Mouse (Mus musculus): ENCODE measurements around the gene Ttll13. TPM values are rescaled to one million over a fixed set of nuclear protein-coding genes. Genes with fewer than 3 reads are reported as not detected.

Gene Ttll13
- polyA plus RNA-seq, 1 experiment from 2014 or later = 0.53 TPM

GRCm38 (mm10) chr7:80246859-80247258 is 683 bp downstream of the Ttll13 start:
- H3K27ac ChIP-seq (ENCODE audit: low read depth, low read length) = no peak overlapping the region; the same call in 1 of the 2 replicates
- peak overlapping the region; percentile 44 for H3K4me3 ChIP-seq (ENCODE audit: low read depth, low read length)

DNA sequence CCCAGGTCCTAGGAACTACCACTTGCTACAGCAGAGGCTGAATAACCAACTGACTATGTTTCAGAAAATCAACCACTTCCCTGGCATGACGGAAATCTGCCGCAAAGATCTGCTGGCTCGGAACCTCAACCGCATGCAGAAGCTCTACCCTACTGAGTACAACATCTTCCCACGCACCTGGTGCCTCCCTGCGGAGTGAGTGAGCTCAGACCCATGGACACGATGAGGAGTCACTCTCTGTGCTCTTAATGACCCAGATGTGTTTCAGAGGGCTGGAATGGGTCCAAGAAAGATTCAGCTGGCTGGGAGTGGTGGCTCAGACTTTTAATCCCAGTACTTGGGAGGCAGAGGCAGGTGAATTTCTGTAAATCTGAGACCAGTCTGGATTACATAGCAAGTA is 6.3 kb downstream of the Ttll13 start:
- no peaks in the 10 kb centered on the region for H3K9me3 ChIP-seq (ENCODE audit: control insufficient read depth, low read length)
- ATAC-seq (ENCODE audit: low FRiP score) = no peak
- H3K27ac ChIP-seq (ENCODE audit: low read depth, low read length) = no peak overlapping the region
- H3K4me2 ChIP-seq = no peak overlapping the region
- H3K27me3 ChIP-seq (ENCODE audit: control insufficient read depth, insufficient read depth, low read length) = no peaks in the 10 kb centered on the region
- no peak overlapping the region for H3K9ac ChIP-seq (ENCODE audit: low read length)
- H3K4me1 ChIP-seq (ENCODE audit: control insufficient read depth, insufficient read depth, low read length) = no peaks in the 10 kb centered on the region
- H3K36me3 ChIP-seq (ENCODE audit: control insufficient read depth, insufficient read depth, low read length) = no peaks in the 10 kb centered on the region
- peak; percentile 62 for DNase-seq (ENCODE audit: low spot score, missing footprints)
- no peak overlapping the region for H3K4me3 ChIP-seq (ENCODE audit: low read depth, low read length)
- 82% methylated on average over 7 of the region's 7 CpGs for WGBS

More at GRCm38 (mm10) chr7:80246859-80247258, 683 bp downstream of the Ttll13 start:
- Histone ChIP-seq H3K36me3 (ENCODE audit: control insufficient read depth, insufficient read depth, low read length) (no peaks in the 10 kb centered on the region), H3K9me3 (ENCODE audit: control insufficient read depth, low read length) (no peaks in the 10 kb centered on the region), H3K27me3 (ENCODE audit: control insufficient read depth, insufficient read depth, low read length) (no peaks in the 10 kb centered on the region), H3K9ac (ENCODE audit: low read length) (no peak overlapping the region; the same call in 1 of the 2 replicates), H3K4me2 (peak overlapping the region; percentile 49; the same call in 1 of the 2 replicates), H3K4me1 (ENCODE audit: control insufficient read depth, insufficient read depth, low read length) (no peaks in the 10 kb centered on the region)
- DNase-seq (ENCODE audit: low spot score, missing footprints) (no peak), ATAC-seq (ENCODE audit: low FRiP score) (no peak)
- WGBS = 74% methylated on average over 7 of the region's 7 CpGs

DNA sequence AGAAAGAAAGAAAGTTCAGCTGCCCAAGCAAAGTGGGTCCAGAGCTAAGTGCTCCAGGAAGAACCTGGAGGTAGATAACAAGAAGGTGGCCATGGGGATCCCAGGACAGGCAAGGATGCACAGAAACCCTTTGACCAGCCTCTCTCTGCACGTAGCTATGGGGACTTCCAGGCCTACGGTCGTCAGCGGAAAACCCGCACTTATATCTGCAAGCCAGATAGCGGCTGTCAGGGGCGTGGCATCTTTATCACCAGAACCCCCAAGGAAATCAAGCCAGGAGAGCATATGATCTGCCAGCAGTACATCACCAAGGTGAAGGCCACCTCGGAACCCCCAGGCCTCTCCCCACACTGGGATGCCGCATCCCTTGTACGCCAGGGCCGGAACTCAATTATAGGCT is 6.7 kb downstream of the Ttll13 start:
- Histone ChIP-seq H3K36me3 (ENCODE audit: control insufficient read depth, insufficient read depth, low read length) (no peaks in the 10 kb centered on the region), H3K9me3 (ENCODE audit: control insufficient read depth, low read length) (no peaks in the 10 kb centered on the region), H3K4me2 (no peak overlapping the region), H3K4me1 (ENCODE audit: control insufficient read depth, insufficient read depth, low read length) (no peaks in the 10 kb centered on the region), H3K4me3 (ENCODE audit: low read depth, low read length) (no peak overlapping the region), H3K9ac (ENCODE audit: low read length) (no peak overlapping the region), H3K27me3 (ENCODE audit: control insufficient read depth, insufficient read depth, low read length) (no peaks in the 10 kb centered on the region), H3K27ac (ENCODE audit: low read depth, low read length) (no peak overlapping the region)
- no peak for DNase-seq (ENCODE audit: low spot score, missing footprints)
- 91% methylated on average over 11 of the region's 11 CpGs for WGBS
- ATAC-seq (ENCODE audit: low FRiP score) = no peak

- 83% methylated on average over 2 of the region's 2 CpGs for WGBS
- ATAC-seq (ENCODE audit: low FRiP score) = no peak
- peaks cover 2% of the 10 kb centered on the region; the same call in 1 of the 2 replicates for H3K4me1 ChIP-seq (ENCODE audit: control insufficient read depth, insufficient read depth, low read length)
Observed at GRCm38 (mm10) chr7:80255981-80256380, 9.8 kb downstream of the Ttll13 start.

DNA sequence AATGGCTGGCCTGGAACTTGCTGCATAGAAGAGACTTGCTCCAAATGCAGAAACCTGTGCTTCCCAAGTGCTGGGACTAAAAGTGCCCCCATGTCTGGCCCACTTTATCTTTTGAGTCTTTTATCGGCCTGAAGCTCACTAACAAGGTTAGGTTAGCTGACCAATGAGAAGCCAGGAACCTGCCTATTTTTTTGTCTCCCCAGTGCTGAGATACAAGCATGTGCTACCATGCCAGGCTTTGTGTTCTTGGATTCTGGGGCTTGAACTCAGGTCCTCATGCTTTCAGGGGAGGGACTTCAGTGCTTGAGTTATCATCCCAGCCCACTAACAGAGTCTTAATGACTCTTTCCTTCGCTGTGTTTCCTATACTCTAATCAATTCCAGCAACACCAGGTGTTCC is 11.5 kb downstream of the Ttll13 start:
- no peaks in the 10 kb centered on the region for H3K27me3 ChIP-seq (ENCODE audit: control insufficient read depth, insufficient read depth, low read length)

More at GRCm38 (mm10) chr7:80255981-80256380, 9.8 kb downstream of the Ttll13 start:
- Histone ChIP-seq H3K4me2 (no peak overlapping the region), H3K36me3 (ENCODE audit: control insufficient read depth, insufficient read depth, low read length) (no peaks in the 10 kb centered on the region), H3K4me3 (ENCODE audit: low read depth, low read length) (no peak overlapping the region), H3K9ac (ENCODE audit: low read length) (no peak overlapping the region), H3K9me3 (ENCODE audit: control insufficient read depth, low read length) (no peaks in the 10 kb centered on the region), H3K27me3 (ENCODE audit: control insufficient read depth, insufficient read depth, low read length) (no peaks in the 10 kb centered on the region), H3K27ac (ENCODE audit: low read depth, low read length) (no peak overlapping the region)
- DNase-seq (ENCODE audit: low spot score, missing footprints) = no peak

GRCm38 (mm10) chr7:80260625-80261371 is 14.6 kb downstream of the Ttll13 start, which contains the start of gene Ngrn:
Ngrn (plus strand) TSS chr7:80261215.
- ATAC-seq (ENCODE audit: low FRiP score) (peak; percentile 89), DNase-seq (ENCODE audit: low spot score, missing footprints) (peak; percentile 98)
- Histone ChIP-seq H3K4me2 (peak within 1 kb of the TSS; percentile 78), H3K9me3 (ENCODE audit: control insufficient read depth, low read length) (no peaks in the 10 kb centered on the region), H3K27me3 (ENCODE audit: control insufficient read depth, insufficient read depth, low read length) (no peaks in the 10 kb centered on the region), H3K4me1 (ENCODE audit: control insufficient read depth, insufficient read depth, low read length) (peaks cover 10% of the 10 kb centered on the region), H3K4me3 (ENCODE audit: low read depth, low read length) (peak within 1 kb of the TSS; percentile 89), H3K9ac (ENCODE audit: low read length) (peak within 1 kb of the TSS; percentile 87), H3K36me3 (ENCODE audit: control insufficient read depth, insufficient read depth, low read length) (peaks cover 3% of the 10 kb centered on the region; the same call in 1 of the 2 replicates), H3K27ac (ENCODE audit: low read depth, low read length) (peak within 1 kb of the TSS; percentile 20; the same call in 1 of the 2 replicates)
- WGBS = 26% methylated on average over 40 of the region's 40 CpGs

More for the DNA sequence above, 11.5 kb downstream of the Ttll13 start:
- Histone ChIP-seq H3K4me2 (no peak overlapping the region), H3K9ac (ENCODE audit: low read length) (no peak overlapping the region), H3K36me3 (ENCODE audit: control insufficient read depth, insufficient read depth, low read length) (no peaks in the 10 kb centered on the region), H3K27ac (ENCODE audit: low read depth, low read length) (no peak overlapping the region), H3K9me3 (ENCODE audit: control insufficient read depth, low read length) (no peaks in the 10 kb centered on the region), H3K4me1 (ENCODE audit: control insufficient read depth, insufficient read depth, low read length) (peaks cover 10% of the 10 kb centered on the region), H3K4me3 (ENCODE audit: low read depth, low read length) (no peak overlapping the region)
- no peak for ATAC-seq (ENCODE audit: low FRiP score)
- WGBS = 76% methylated on average over 2 of the region's 2 CpGs
- no peak for DNase-seq (ENCODE audit: low spot score, missing footprints)

GRCm38 (mm10) chr7:80261372-80261990 is 15.3 kb downstream of the Ttll13 start:
- Histone ChIP-seq H3K36me3 (ENCODE audit: control insufficient read depth, insufficient read depth, low read length) (peaks cover 3% of the 10 kb centered on the region; the same call in 1 of the 2 replicates), H3K4me1 (ENCODE audit: control insufficient read depth, insufficient read depth, low read length) (peaks cover 10% of the 10 kb centered on the region), H3K4me2 (peak overlapping the region; percentile 78), H3K4me3 (ENCODE audit: low read depth, low read length) (peak overlapping the region; percentile 89), H3K27me3 (ENCODE audit: control insufficient read depth, insufficient read depth, low read length) (no peaks in the 10 kb centered on the region), H3K9ac (ENCODE audit: low read length) (peak overlapping the region; percentile 87), H3K9me3 (ENCODE audit: control insufficient read depth, low read length) (no peaks in the 10 kb centered on the region), H3K27ac (ENCODE audit: low read depth, low read length) (peak overlapping the region; percentile 20; the same call in 1 of the 2 replicates)
- ATAC-seq (ENCODE audit: low FRiP score) (no peak; the same call in 1 of the 2 replicates), DNase-seq (ENCODE audit: low spot score, missing footprints) (no peak)
- WGBS = 2% methylated on average over 32 of the region's 32 CpGs

GRCm38 (mm10) chr7:80264606-80265005 is 18.4 kb downstream of the Ttll13 start:
- peaks cover 5% of the 10 kb centered on the region; the same call in 1 of the 2 replicates for H3K36me3 ChIP-seq (ENCODE audit: control insufficient read depth, insufficient read depth, low read length)
- ATAC-seq (ENCODE audit: low FRiP score) (no peak), DNase-seq (ENCODE audit: low spot score, missing footprints) (no peak)
- no peaks in the 10 kb centered on the region for H3K9me3 ChIP-seq (ENCODE audit: control insufficient read depth, low read length)
- H3K4me1 ChIP-seq (ENCODE audit: control insufficient read depth, insufficient read depth, low read length) = peaks cover 10% of the 10 kb centered on the region
- H3K9ac ChIP-seq (ENCODE audit: low read length) = no peak overlapping the region
- H3K27me3 ChIP-seq (ENCODE audit: control insufficient read depth, insufficient read depth, low read length) = no peaks in the 10 kb centered on the region
- 97% methylated on average over 12 of the region's 12 CpGs for WGBS
- no peak overlapping the region for H3K4me3 ChIP-seq (ENCODE audit: low read depth, low read length)
- H3K4me2 ChIP-seq = no peak overlapping the region
- H3K27ac ChIP-seq (ENCODE audit: low read depth, low read length) = no peak overlapping the region

DNA sequence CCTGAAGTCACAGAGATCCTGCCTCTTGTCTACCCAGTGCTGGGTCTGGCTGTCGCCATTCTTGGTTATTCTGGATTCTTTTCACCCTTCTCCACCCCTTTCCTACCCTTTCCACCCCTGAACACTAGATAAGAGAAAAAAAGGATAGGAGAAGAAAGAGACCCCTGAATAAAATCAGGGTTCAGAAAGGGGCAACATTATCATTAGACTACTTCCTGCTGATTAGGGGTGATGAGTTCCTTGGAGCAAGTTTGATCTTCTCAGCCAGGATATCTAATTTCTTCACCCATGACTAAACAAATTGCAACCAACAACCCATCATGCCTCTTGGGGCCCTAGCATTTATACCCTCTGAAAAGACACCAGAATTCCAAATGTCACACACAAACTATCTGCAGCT is 21.6 kb downstream of the Ttll13 start:
- H3K9me3 ChIP-seq (ENCODE audit: control insufficient read depth, low read length) = no peaks in the 10 kb centered on the region
- H3K4me2 ChIP-seq = no peak overlapping the region
- H3K27ac ChIP-seq (ENCODE audit: low read depth, low read length) = no peak overlapping the region
- H3K9ac ChIP-seq (ENCODE audit: low read length) = no peak overlapping the region
- ATAC-seq (ENCODE audit: low FRiP score) (no peak), DNase-seq (ENCODE audit: low spot score, missing footprints) (peak; percentile 39)
- no peaks in the 10 kb centered on the region for H3K27me3 ChIP-seq (ENCODE audit: control insufficient read depth, insufficient read depth, low read length)
- peaks cover 11% of the 10 kb centered on the region for H3K4me1 ChIP-seq (ENCODE audit: control insufficient read depth, insufficient read depth, low read length)
- no peak overlapping the region for H3K4me3 ChIP-seq (ENCODE audit: low read depth, low read length)
- WGBS = 76% methylated on average over 1 of the region's 1 CpGs
- H3K36me3 ChIP-seq (ENCODE audit: control insufficient read depth, insufficient read depth, low read length) = peaks cover 5% of the 10 kb centered on the region; the same call in 1 of the 2 replicates
